Mouse (Mus musculus): ENCODE data around the gene Susd4. TPM values are rescaled to one million over a fixed set of nuclear protein-coding genes. Genes with fewer than 3 reads are reported as not detected.

The Susd4 gene
- polyA plus RNA-seq, 1 experiment: not detected

- Histone ChIP-seq H3K9me3 (ENCODE audit: control insufficient read depth, low read length) (no peaks in the 10 kb centered on the region), H3K4me3 (replicated peaks) (no peak overlapping the region), H3K4me1 (ENCODE audit: control insufficient read depth) (no peaks in the 10 kb centered on the region), H3K27me3 (ENCODE audit: control insufficient read depth) (no peaks in the 10 kb centered on the region), H3K36me3 (ENCODE audit: control insufficient read depth) (no peaks in the 10 kb centered on the region)
- TF ChIP-seq GATA1 (IDR thresholded peaks at IDR 0.05; ENCODE audit: low read length): no peak
- no peak for TF ChIP-seq TAL1 (IDR thresholded peaks at IDR 0.05; ENCODE audit: low read length)
Measured at GRCm38 (mm10) chr1:182941921-182942320, 178.3 kb downstream of the Susd4 start.

GRCm38 (mm10) chr1:182943911-182944310 is 180.3 kb downstream of the Susd4 start:
- no peak for TF ChIP-seq GATA1 (IDR thresholded peaks at IDR 0.05; ENCODE audit: low read length)
- TF ChIP-seq TAL1 (IDR thresholded peaks at IDR 0.05; ENCODE audit: low read length): no peak
- no peak overlapping the region for H3K4me3 ChIP-seq (replicated peaks)
- H3K9me3 ChIP-seq (ENCODE audit: control insufficient read depth, low read length): no peaks in the 10 kb centered on the region
- H3K4me1 ChIP-seq (ENCODE audit: control insufficient read depth): no peaks in the 10 kb centered on the region
- H3K27me3 ChIP-seq (ENCODE audit: control insufficient read depth): no peaks in the 10 kb centered on the region
- H3K36me3 ChIP-seq (ENCODE audit: control insufficient read depth): no peaks in the 10 kb centered on the region

- no peak for TF ChIP-seq TAL1 (IDR thresholded peaks at IDR 0.05; ENCODE audit: low read length)
- TF ChIP-seq GATA1 (IDR thresholded peaks at IDR 0.05; ENCODE audit: low read length): no peak
- H3K36me3 ChIP-seq (ENCODE audit: control insufficient read depth): no peaks in the 10 kb centered on the region
- H3K4me3 ChIP-seq (replicated peaks): no peak overlapping the region
- no peaks in the 10 kb centered on the region for H3K9me3 ChIP-seq (ENCODE audit: control insufficient read depth, low read length)
- no peaks in the 10 kb centered on the region for H3K4me1 ChIP-seq (ENCODE audit: control insufficient read depth)
- no peaks in the 10 kb centered on the region for H3K27me3 ChIP-seq (ENCODE audit: control insufficient read depth)
Measured at GRCm38 (mm10) chr1:182944638-182945037, 181.0 kb downstream of the Susd4 start.

- Histone ChIP-seq H3K4me3 (replicated peaks) (no peak overlapping the region), H3K36me3 (ENCODE audit: control insufficient read depth) (no peaks in the 10 kb centered on the region), H3K9me3 (ENCODE audit: control insufficient read depth, low read length) (no peaks in the 10 kb centered on the region), H3K4me1 (ENCODE audit: control insufficient read depth) (no peaks in the 10 kb centered on the region), H3K27me3 (ENCODE audit: control insufficient read depth) (no peaks in the 10 kb centered on the region)
- TF ChIP-seq GATA1 (IDR thresholded peaks at IDR 0.05; ENCODE audit: low read length) (no peak), TAL1 (IDR thresholded peaks at IDR 0.05; ENCODE audit: low read length) (no peak)
Measured at GRCm38 (mm10) chr1:182945561-182945960, 181.9 kb downstream of the Susd4 start.

Other genes starting within 250 kb of the Susd4 start
- gene Capn2, start 246.3 kb upstream of the Susd4 start, polyA plus RNA-seq (2012): 0.02 and 0.03 TPM in 2 replicates
- gene Capn8, start 198.9 kb upstream of the Susd4 start, polyA plus RNA-seq (2012): not detected in 2 replicates
- not detected in 2 replicates for gene Ccdc185, start 14.7 kb upstream of the Susd4 start, polyA plus RNA-seq (2012)
- gene Tlr5, start 190.9 kb downstream of the Susd4 start, polyA plus RNA-seq (2012): not detected in 2 replicates

Measured in erythroblast, embryonic 14.5 days (primary cell).